Mouse (Mus musculus): ENCODE results near the gene Slc2a5. TPM values are rescaled to one million over a fixed set of nuclear protein-coding genes. Genes with fewer than 3 reads are reported as not detected.

The Slc2a5 gene
- polyA plus RNA-seq, 1 experiment from 2014 or later = 2.3 TPM

GRCm38 (mm10) chr4:150162561-150163169, 43.6 kb downstream of the Slc2a5 start:
- Histone ChIP-seq H3K27me3 (replicated peaks; ENCODE audit: control insufficient read depth, insufficient read depth, low read length) (no peaks in the 10 kb centered on the region), H3K36me3 (ENCODE audit: control insufficient read depth, insufficient read depth, low read length) (no peaks in the 10 kb centered on the region), H3K4me1 (ENCODE audit: control insufficient read depth, insufficient read depth, low read length) (no peaks in the 10 kb centered on the region), H3K4me2 (ENCODE audit: low read length) (no peak overlapping the region), H3K27ac (ENCODE audit: low read depth, low read length) (no peak overlapping the region), H3K9me3 (replicated peaks; ENCODE audit: control insufficient read depth, low read length) (no peaks in the 10 kb centered on the region), H3K4me3 (ENCODE audit: low read depth, low read length) (no peak overlapping the region), H3K9ac (ENCODE audit: low read length) (no peak overlapping the region)
- WGBS = 74% methylated on average over 13 of the region's 13 CpGs
- DNase-seq (ENCODE audit: low spot score) (no peak), ATAC-seq (no peak)

DNA sequence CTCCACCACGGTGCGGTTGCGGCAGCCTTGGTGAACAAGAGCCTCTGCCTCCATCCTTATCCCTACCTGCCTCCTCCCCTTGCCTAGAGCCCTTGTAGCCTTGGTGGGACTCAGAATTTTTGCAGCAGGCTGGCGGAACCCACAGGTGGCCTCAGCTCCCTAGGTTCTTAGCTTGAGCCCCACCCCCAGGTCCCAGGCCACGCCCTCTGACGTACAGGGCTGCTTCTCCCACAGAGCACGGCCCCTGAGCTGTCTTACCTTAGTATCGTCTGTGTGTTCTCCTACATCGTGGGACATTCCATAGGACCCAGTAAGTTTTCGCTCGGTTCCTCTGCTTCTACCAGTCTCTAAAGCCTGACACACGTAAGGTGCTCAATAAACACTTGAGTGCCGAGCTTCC, 45.8 kb downstream of the Slc2a5 start:
- Histone ChIP-seq H3K4me2 (ENCODE audit: low read length) (no peak overlapping the region), H3K27ac (ENCODE audit: low read depth, low read length) (no peak overlapping the region)
- WGBS = 32% methylated on average over 13 of the region's 13 CpGs

GRCm38 (mm10) chr4:150168406-150168805, 49.3 kb downstream of the Slc2a5 start:
- H3K36me3 ChIP-seq (ENCODE audit: control insufficient read depth, insufficient read depth, low read length) = no peaks in the 10 kb centered on the region
- no peak for DNase-seq (ENCODE audit: low spot score)
- no peak overlapping the region for H3K4me2 ChIP-seq (ENCODE audit: low read length)
- WGBS = 74% methylated on average over 10 of the region's 10 CpGs
- H3K4me1 ChIP-seq (ENCODE audit: control insufficient read depth, insufficient read depth, low read length) = no peaks in the 10 kb centered on the region
- no peaks in the 10 kb centered on the region for H3K27me3 ChIP-seq (replicated peaks; ENCODE audit: control insufficient read depth, insufficient read depth, low read length)
- no peak overlapping the region for H3K27ac ChIP-seq (ENCODE audit: low read depth, low read length)
- H3K9ac ChIP-seq (ENCODE audit: low read length) = no peak overlapping the region
- H3K4me3 ChIP-seq (ENCODE audit: low read depth, low read length) = no peak overlapping the region
- no peaks in the 10 kb centered on the region for H3K9me3 ChIP-seq (replicated peaks; ENCODE audit: control insufficient read depth, low read length)
- no peak for ATAC-seq

More for the DNA sequence above, 45.8 kb downstream of the Slc2a5 start:
- Histone ChIP-seq H3K27me3 (replicated peaks; ENCODE audit: control insufficient read depth, insufficient read depth, low read length) (no peaks in the 10 kb centered on the region), H3K9ac (ENCODE audit: low read length) (no peak overlapping the region), H3K36me3 (ENCODE audit: control insufficient read depth, insufficient read depth, low read length) (no peaks in the 10 kb centered on the region), H3K4me1 (ENCODE audit: control insufficient read depth, insufficient read depth, low read length) (no peaks in the 10 kb centered on the region), H3K9me3 (replicated peaks; ENCODE audit: control insufficient read depth, low read length) (no peaks in the 10 kb centered on the region), H3K4me3 (ENCODE audit: low read depth, low read length) (no peak overlapping the region)
- no peak for ATAC-seq
- no peak for DNase-seq (ENCODE audit: low spot score)

- Histone ChIP-seq H3K27ac (ENCODE audit: low read depth, low read length) (no peak overlapping the region), H3K9me3 (replicated peaks; ENCODE audit: control insufficient read depth, low read length) (no peaks in the 10 kb centered on the region), H3K9ac (ENCODE audit: low read length) (no peak overlapping the region), H3K27me3 (replicated peaks; ENCODE audit: control insufficient read depth, insufficient read depth, low read length) (no peaks in the 10 kb centered on the region), H3K4me1 (ENCODE audit: control insufficient read depth, insufficient read depth, low read length) (no peaks in the 10 kb centered on the region), H3K36me3 (ENCODE audit: control insufficient read depth, insufficient read depth, low read length) (no peaks in the 10 kb centered on the region), H3K4me3 (ENCODE audit: low read depth, low read length) (no peak overlapping the region), H3K4me2 (ENCODE audit: low read length) (no peak overlapping the region)
- no peak for ATAC-seq
- DNase-seq (ENCODE audit: low spot score) = no peak
- 76% methylated on average over 8 of the region's 8 CpGs for WGBS
Measured at GRCm38 (mm10) chr4:150172107-150172506, 53.0 kb downstream of the Slc2a5 start.

DNA sequence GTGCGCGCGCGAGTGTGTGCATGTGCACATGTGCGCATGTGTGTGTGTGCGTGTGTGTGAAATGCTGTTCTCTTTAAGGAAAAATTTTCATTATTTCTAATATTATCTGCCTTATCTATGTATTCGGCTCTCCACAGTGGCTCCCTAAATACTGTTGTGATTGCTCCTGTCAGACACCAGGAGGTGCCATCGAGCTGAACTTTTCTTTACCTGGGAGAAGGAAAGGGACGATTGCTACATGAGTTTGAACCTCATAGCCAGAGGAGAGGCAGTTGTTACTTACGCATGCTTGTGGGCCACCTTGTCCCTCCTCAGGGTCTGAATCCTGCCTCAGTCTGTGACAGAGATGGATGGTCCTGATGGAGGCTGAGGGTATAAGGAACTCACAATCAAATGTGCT, 54.2 kb downstream of the Slc2a5 start:
- no peak for ATAC-seq
- Histone ChIP-seq H3K4me2 (ENCODE audit: low read length) (no peak overlapping the region), H3K4me1 (ENCODE audit: control insufficient read depth, insufficient read depth, low read length) (no peaks in the 10 kb centered on the region), H3K4me3 (ENCODE audit: low read depth, low read length) (no peak overlapping the region), H3K9ac (ENCODE audit: low read length) (no peak overlapping the region), H3K27ac (ENCODE audit: low read depth, low read length) (no peak overlapping the region), H3K9me3 (replicated peaks; ENCODE audit: control insufficient read depth, low read length) (no peaks in the 10 kb centered on the region), H3K36me3 (ENCODE audit: control insufficient read depth, insufficient read depth, low read length) (no peaks in the 10 kb centered on the region), H3K27me3 (replicated peaks; ENCODE audit: control insufficient read depth, insufficient read depth, low read length) (no peaks in the 10 kb centered on the region)
- DNase-seq (ENCODE audit: low spot score) = peak; percentile 49
- WGBS = 58% methylated on average over 10 of the region's 10 CpGs

DNA sequence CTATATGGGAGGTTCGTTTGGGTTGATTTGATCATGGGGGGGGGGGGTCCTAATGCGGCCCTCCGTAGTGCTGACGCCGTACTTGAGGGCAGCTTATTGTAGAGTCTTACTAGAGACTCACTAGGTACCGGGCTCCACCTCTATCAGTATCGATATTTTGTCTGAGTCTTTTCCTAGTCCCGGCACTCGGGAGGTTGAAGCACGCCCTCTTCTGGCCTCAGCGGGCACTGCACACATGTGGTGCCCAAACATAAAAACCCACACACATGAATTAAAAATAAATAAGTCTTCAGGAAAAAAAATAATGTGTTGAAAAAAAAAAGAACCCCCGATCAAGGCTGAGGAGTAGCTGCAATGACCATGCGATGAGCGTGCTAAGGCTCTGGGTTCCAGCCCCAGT, 54.9 kb downstream of the Slc2a5 start:
- ATAC-seq (no peak), DNase-seq (ENCODE audit: low spot score) (no peak)
- no peaks in the 10 kb centered on the region for H3K9me3 ChIP-seq (replicated peaks; ENCODE audit: control insufficient read depth, low read length)
- H3K27ac ChIP-seq (ENCODE audit: low read depth, low read length) = no peak overlapping the region
- no peaks in the 10 kb centered on the region for H3K36me3 ChIP-seq (ENCODE audit: control insufficient read depth, insufficient read depth, low read length)
- H3K4me2 ChIP-seq (ENCODE audit: low read length) = no peak overlapping the region
- no peak overlapping the region for H3K9ac ChIP-seq (ENCODE audit: low read length)
- H3K27me3 ChIP-seq (replicated peaks; ENCODE audit: control insufficient read depth, insufficient read depth, low read length) = no peaks in the 10 kb centered on the region
- no peak overlapping the region for H3K4me3 ChIP-seq (ENCODE audit: low read depth, low read length)
- no peaks in the 10 kb centered on the region for H3K4me1 ChIP-seq (ENCODE audit: control insufficient read depth, insufficient read depth, low read length)
- WGBS = 94% methylated on average over 14 of the region's 14 CpGs

DNA sequence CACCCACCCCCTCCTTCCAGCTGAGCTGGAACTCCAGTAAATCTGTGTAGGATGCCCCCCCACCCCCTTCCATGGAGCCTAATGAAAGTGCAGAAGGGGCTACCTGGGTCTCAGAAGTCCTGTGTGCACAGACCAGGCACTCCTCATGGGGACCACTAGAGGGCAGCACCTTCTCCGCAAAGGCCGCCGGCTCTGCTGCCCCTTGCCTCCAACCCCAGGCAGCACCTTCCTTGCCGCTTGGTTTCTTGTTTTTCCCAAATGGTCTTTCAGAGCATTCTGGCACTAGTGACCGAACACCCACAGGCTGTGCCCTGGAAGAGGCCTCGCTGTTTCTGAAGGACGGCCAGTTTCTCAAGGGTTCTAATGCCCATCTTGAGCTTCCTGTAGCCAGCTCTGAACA, 57.5 kb downstream of the Slc2a5 start:
- WGBS = 8% methylated on average over 7 of the region's 7 CpGs
- 0 out of 2 replicates have a peak, but pooled peaks have one; percentile 34 for ATAC-seq

GRCm38 (mm10) chr4:150177122-150177521, 58.0 kb downstream of the Slc2a5 start:
- Histone ChIP-seq H3K9ac (ENCODE audit: low read length) (no peak overlapping the region), H3K36me3 (ENCODE audit: control insufficient read depth, insufficient read depth, low read length) (no peaks in the 10 kb centered on the region), H3K27me3 (replicated peaks; ENCODE audit: control insufficient read depth, insufficient read depth, low read length) (no peaks in the 10 kb centered on the region), H3K4me2 (ENCODE audit: low read length) (no peak overlapping the region), H3K9me3 (replicated peaks; ENCODE audit: control insufficient read depth, low read length) (no peaks in the 10 kb centered on the region), H3K27ac (ENCODE audit: low read depth, low read length) (no peak overlapping the region), H3K4me3 (ENCODE audit: low read depth, low read length) (no peak overlapping the region), H3K4me1 (ENCODE audit: control insufficient read depth, insufficient read depth, low read length) (no peaks in the 10 kb centered on the region)
- ATAC-seq (no peak), DNase-seq (ENCODE audit: low spot score) (no peak)
- 81% methylated on average over 8 of the region's 8 CpGs for WGBS

More for the DNA sequence above, 57.5 kb downstream of the Slc2a5 start:
- Histone ChIP-seq H3K4me2 (ENCODE audit: low read length) (no peak overlapping the region), H3K9me3 (replicated peaks; ENCODE audit: control insufficient read depth, low read length) (no peaks in the 10 kb centered on the region), H3K27ac (ENCODE audit: low read depth, low read length) (no peak overlapping the region), H3K27me3 (replicated peaks; ENCODE audit: control insufficient read depth, insufficient read depth, low read length) (no peaks in the 10 kb centered on the region), H3K4me3 (ENCODE audit: low read depth, low read length) (no peak overlapping the region), H3K4me1 (ENCODE audit: control insufficient read depth, insufficient read depth, low read length) (no peaks in the 10 kb centered on the region), H3K9ac (ENCODE audit: low read length) (no peak overlapping the region), H3K36me3 (ENCODE audit: control insufficient read depth, insufficient read depth, low read length) (no peaks in the 10 kb centered on the region)
- peak; percentile 68 for DNase-seq (ENCODE audit: low spot score)

DNA sequence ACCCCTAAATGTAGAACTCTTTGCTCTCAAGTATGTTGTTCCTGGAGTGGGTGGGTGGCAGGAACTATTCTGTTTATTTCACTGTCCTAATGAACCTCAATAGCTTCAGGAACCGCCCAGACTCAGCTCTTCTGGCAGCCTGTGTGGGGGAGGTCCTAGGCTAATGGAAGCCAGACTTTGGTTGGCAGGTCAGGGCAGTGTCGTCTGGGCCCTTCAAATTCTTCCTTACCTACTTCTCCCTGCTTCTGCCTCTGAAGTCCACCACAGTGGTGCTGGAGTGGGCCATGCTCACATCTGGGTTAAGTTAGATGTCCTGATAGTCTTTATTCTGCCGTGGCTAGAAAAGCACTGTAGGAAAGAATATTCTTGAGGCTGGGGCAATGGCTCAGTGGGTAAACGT, 59.0 kb downstream of the Slc2a5 start:
- DNase-seq (ENCODE audit: low spot score) = no peak
- H3K4me2 ChIP-seq (ENCODE audit: low read length) = no peak overlapping the region
- H3K4me3 ChIP-seq (ENCODE audit: low read depth, low read length) = no peak overlapping the region
- WGBS = 70% methylated on average over 4 of the region's 4 CpGs
- H3K4me1 ChIP-seq (ENCODE audit: control insufficient read depth, insufficient read depth, low read length) = no peaks in the 10 kb centered on the region
- H3K36me3 ChIP-seq (ENCODE audit: control insufficient read depth, insufficient read depth, low read length) = no peaks in the 10 kb centered on the region
- H3K9ac ChIP-seq (ENCODE audit: low read length) = no peak overlapping the region
- H3K27me3 ChIP-seq (replicated peaks; ENCODE audit: control insufficient read depth, insufficient read depth, low read length) = no peaks in the 10 kb centered on the region
- no peaks in the 10 kb centered on the region for H3K9me3 ChIP-seq (replicated peaks; ENCODE audit: control insufficient read depth, low read length)
- no peak for ATAC-seq
- H3K27ac ChIP-seq (ENCODE audit: low read depth, low read length) = no peak overlapping the region
